Mouse (Mus musculus): ENCODE data around the gene Gtpbp3. TPM values are rescaled to one million over a fixed set of nuclear protein-coding genes. Genes with fewer than 3 reads are reported as not detected.

Gene Gtpbp3
- polyA plus RNA-seq, 1 experiment from 2014 or later: 4.8 TPM

DNA sequence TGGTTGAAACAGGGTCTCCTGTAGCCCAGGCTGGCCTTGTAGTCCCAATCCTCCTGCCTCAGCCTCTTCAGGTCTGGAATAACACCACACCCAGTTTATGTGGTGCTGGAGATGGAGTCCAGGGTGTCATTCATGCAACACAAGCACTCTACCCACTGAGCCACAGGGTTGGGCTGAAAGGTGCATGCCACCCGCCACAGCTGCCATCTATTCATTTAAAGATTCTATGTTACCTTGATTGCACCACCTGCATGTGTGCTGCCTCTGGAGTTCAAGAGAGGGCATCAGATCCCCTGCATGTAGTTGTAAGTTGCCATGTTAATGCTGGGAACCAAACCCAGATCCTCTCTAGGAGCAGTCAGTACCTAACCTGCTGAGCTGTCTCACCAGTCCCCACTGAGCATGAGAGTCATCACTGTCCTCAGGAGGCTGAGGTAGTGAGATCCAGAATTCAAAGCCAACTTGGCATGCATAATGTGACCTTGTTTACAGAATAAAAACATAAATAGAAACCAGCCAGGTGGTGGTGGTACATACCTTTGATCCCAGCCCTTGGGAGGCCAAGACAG lies 9.3 kb downstream of the Gtpbp3 start:
- WGBS (ENCODE audit: insufficient replicate concordance): 86% methylated on average over 1 of the region's 1 CpGs
- Histone ChIP-seq H3K9ac (ENCODE audit: low read depth, low read length) (no peak overlapping the region), H3K27me3 (ENCODE audit: control insufficient read depth, insufficient read depth, low read length) (no peaks in the 10 kb centered on the region), H3K4me1 (ENCODE audit: control insufficient read depth, insufficient read depth, low read length) (peaks cover 36% of the 10 kb centered on the region), H3K4me2 (no peak overlapping the region), H3K9me3 (replicated peaks; ENCODE audit: control insufficient read depth, low read length) (no peaks in the 10 kb centered on the region), H3K4me3 (ENCODE audit: low read depth, low read length) (no peak overlapping the region), H3K27ac (ENCODE audit: low read depth, low read length) (peak overlapping the region; percentile 82), H3K36me3 (ENCODE audit: control insufficient read depth, insufficient read depth, low read length) (peaks cover 11% of the 10 kb centered on the region)
- ATAC-seq (replicated peaks; ENCODE audit: insufficient number of reproducible peaks, low FRiP score, low TSS enrichment): no peak

DNA sequence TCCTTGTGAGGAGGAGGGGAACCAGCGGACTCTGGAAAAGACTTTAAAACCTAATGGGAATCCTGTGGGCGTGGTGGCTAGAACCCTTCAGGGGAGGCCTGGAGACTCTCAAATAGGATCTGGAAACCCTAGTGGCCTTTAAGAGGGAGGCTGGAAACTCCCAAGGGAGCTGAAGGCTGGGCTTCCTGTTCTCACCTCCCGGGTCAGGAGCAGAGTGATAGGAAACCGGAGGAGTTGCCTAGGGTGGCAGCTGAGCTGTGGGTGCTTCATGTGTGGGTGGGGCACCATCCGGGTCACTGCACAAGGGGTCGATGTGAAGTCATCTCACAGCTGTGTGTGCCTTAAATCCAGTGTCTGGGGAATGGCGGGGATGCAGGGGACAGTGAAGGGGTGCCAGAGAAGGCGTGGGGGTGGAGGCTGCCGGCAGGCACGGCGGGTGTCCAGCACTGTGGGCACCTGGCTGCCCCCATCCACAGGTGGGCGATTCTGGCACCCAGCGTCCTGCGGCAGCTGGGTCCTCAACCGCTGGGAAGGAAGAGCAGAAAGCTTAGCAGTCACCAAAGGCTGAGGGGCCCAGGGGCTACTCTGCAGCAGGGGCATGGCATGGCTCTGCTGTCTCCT lies 10.1 kb downstream of the Gtpbp3 start:
- ATAC-seq (replicated peaks; ENCODE audit: insufficient number of reproducible peaks, low FRiP score, low TSS enrichment): no peak
- 17% methylated on average over 15 of the region's 15 CpGs for WGBS (ENCODE audit: insufficient replicate concordance)
- Histone ChIP-seq H3K4me2 (peak overlapping the region; percentile 42), H3K27me3 (ENCODE audit: control insufficient read depth, insufficient read depth, low read length) (no peaks in the 10 kb centered on the region), H3K27ac (ENCODE audit: low read depth, low read length) (peak overlapping the region; percentile 82), H3K9ac (ENCODE audit: low read depth, low read length) (peak overlapping the region; percentile 43; the same call in 1 of the 2 replicates), H3K36me3 (ENCODE audit: control insufficient read depth, insufficient read depth, low read length) (peaks cover 3% of the 10 kb centered on the region; the same call in 1 of the 2 replicates), H3K4me1 (ENCODE audit: control insufficient read depth, insufficient read depth, low read length) (peaks cover 36% of the 10 kb centered on the region), H3K9me3 (replicated peaks; ENCODE audit: control insufficient read depth, low read length) (no peaks in the 10 kb centered on the region), H3K4me3 (ENCODE audit: low read depth, low read length) (no peak overlapping the region)

DNA sequence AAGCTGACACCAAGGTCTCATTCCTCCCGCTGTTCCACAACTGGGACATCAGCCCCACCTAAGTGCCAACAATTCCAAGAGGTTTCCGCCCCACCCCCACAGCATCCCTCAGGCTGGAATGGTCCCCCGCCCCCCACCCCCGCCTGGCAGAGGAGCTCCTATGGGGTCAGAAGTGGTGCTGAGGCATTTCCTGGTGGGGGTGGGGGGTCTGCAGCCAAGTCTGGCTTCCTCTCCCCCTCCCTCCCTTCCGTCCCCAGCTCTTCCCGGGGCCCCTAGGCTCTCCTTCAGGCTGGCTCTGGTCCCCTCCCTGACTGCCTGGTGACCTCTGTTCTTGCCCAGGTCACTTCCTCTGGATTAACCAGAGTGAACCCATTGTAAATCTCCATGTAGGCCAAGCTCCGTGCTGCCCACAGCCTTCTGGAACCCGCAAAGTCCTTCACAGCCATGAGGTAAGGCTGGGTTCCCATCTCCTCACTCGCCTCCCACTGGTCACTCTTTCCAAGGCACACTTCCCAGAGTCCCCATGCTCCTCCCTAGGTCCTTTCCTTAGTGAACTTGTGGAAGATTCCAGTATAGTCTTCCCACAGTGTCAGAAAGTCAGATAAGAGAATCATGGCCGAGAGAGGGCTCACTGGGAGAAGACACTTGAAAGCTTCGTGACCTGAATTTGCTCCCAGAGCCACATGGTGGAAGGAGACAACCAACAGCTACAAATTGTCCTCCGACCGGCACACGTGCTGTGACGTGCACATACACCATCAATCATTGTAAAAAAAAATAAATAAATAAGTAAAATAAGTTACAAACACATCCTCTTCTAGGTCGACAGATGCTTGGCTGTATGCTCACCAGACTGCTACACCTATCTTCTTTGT lies 11.2 kb downstream of the Gtpbp3 start:
- H3K4me3 ChIP-seq (ENCODE audit: low read depth, low read length): no peak overlapping the region
- no peaks in the 10 kb centered on the region for H3K27me3 ChIP-seq (ENCODE audit: control insufficient read depth, insufficient read depth, low read length)
- peak overlapping the region; percentile 82 for H3K27ac ChIP-seq (ENCODE audit: low read depth, low read length)
- peak overlapping the region; percentile 42 for H3K4me2 ChIP-seq
- peaks cover 36% of the 10 kb centered on the region for H3K4me1 ChIP-seq (ENCODE audit: control insufficient read depth, insufficient read depth, low read length)
- 23% methylated on average over 16 of the region's 16 CpGs for WGBS (ENCODE audit: insufficient replicate concordance)
- H3K9me3 ChIP-seq (replicated peaks; ENCODE audit: control insufficient read depth, low read length): no peaks in the 10 kb centered on the region
- no peak overlapping the region for H3K9ac ChIP-seq (ENCODE audit: low read depth, low read length)
- H3K36me3 ChIP-seq (ENCODE audit: control insufficient read depth, insufficient read depth, low read length): no peaks in the 10 kb centered on the region
- ATAC-seq (replicated peaks; ENCODE audit: insufficient number of reproducible peaks, low FRiP score, low TSS enrichment): peak; percentile 41; the same call in 1 of the 2 replicates

DNA sequence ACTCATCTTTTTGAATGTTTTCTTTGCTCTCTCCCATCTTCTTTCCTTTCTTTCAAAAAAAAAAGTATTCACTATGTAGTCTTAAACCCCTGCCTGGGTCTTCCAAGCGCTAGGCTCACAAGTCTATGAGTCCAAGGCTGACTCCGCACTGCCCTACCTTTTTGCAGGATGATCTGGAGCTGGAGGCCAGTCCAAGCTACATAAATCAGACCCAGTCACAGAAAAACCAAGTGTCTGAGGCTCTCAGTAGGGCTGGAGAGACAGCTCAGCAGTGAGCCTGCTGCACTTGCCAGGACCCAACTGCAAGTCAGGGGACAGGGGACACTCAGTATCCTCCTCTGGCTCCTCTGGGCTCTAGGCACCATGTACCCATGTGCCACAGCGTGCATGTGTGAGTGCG lies 16.4 kb downstream of the Gtpbp3 start:
- WGBS (ENCODE audit: insufficient replicate concordance): 85% methylated on average over 4 of the region's 4 CpGs
- H3K27me3 ChIP-seq (ENCODE audit: control insufficient read depth, insufficient read depth, low read length): peaks cover 40% of the 10 kb centered on the region
- ATAC-seq (replicated peaks; ENCODE audit: insufficient number of reproducible peaks, low FRiP score, low TSS enrichment): no peak

DNA sequence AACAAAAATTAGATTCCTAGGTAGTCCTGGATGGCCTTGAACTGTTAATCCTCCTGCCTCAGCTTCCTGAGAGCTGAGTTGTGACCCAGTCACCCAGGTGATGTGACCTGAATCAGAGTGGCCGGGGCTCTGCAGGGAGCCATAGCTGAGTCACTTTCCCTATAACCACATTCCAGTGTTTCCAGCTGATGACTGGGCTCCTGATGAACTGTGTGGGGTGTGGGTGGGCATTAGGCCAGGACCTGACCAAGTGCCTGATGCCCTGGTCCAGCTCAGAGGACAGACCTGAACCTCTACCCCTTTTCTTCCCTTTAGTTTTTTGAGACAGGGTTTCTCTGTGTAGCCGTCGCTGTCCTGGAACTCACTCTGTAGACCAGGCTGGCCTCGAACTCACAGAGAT lies 17.4 kb downstream of the Gtpbp3 start:
- ATAC-seq (replicated peaks; ENCODE audit: insufficient number of reproducible peaks, low FRiP score, low TSS enrichment): no peak
- Histone ChIP-seq H3K9me3 (replicated peaks; ENCODE audit: control insufficient read depth, low read length) (no peaks in the 10 kb centered on the region), H3K27me3 (ENCODE audit: control insufficient read depth, insufficient read depth, low read length) (peaks cover 41% of the 10 kb centered on the region), H3K4me1 (ENCODE audit: control insufficient read depth, insufficient read depth, low read length) (peaks cover 5% of the 10 kb centered on the region; the same call in 1 of the 2 replicates), H3K4me3 (ENCODE audit: low read depth, low read length) (no peak overlapping the region), H3K36me3 (ENCODE audit: control insufficient read depth, insufficient read depth, low read length) (no peaks in the 10 kb centered on the region), H3K9ac (ENCODE audit: low read depth, low read length) (no peak overlapping the region), H3K4me2 (no peak overlapping the region), H3K27ac (ENCODE audit: low read depth, low read length) (no peak overlapping the region)
- WGBS (ENCODE audit: insufficient replicate concordance): 86% methylated on average over 4 of the region's 4 CpGs

More for the DNA sequence above, 16.4 kb downstream of the Gtpbp3 start:
- Histone ChIP-seq H3K27ac (ENCODE audit: low read depth, low read length) (no peak overlapping the region), H3K4me2 (no peak overlapping the region), H3K4me1 (ENCODE audit: control insufficient read depth, insufficient read depth, low read length) (peaks cover 10% of the 10 kb centered on the region), H3K9me3 (replicated peaks; ENCODE audit: control insufficient read depth, low read length) (no peaks in the 10 kb centered on the region), H3K36me3 (ENCODE audit: control insufficient read depth, insufficient read depth, low read length) (no peaks in the 10 kb centered on the region), H3K9ac (ENCODE audit: low read depth, low read length) (no peak overlapping the region), H3K4me3 (ENCODE audit: low read depth, low read length) (no peak overlapping the region)

DNA sequence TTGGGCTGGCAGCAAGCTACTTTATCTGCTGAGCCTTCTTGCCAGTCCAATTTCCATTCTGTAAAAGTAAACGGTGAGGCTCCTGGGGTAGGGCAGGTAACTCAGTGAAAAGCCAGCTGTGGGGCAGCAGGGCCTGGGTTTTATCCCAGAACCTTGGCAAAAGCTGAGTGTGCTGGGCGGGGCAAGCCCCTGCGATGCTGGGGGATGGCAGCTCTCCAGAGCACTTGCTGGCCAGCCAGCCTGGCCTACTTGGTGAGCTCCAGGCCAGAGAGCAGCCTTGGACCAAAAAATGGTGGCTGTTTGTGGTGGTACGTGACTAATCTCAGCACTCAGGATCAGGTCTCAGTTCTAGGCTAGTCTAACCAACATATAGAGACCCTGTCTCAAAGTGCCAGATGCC lies 18.1 kb downstream of the Gtpbp3 start:
- H3K9me3 ChIP-seq (replicated peaks; ENCODE audit: control insufficient read depth, low read length): no peaks in the 10 kb centered on the region
- 76% methylated on average over 4 of the region's 4 CpGs for WGBS (ENCODE audit: insufficient replicate concordance)
- no peak overlapping the region for H3K9ac ChIP-seq (ENCODE audit: low read depth, low read length)
- H3K27ac ChIP-seq (ENCODE audit: low read depth, low read length): no peak overlapping the region
- H3K36me3 ChIP-seq (ENCODE audit: control insufficient read depth, insufficient read depth, low read length): no peaks in the 10 kb centered on the region
- no peak overlapping the region for H3K4me2 ChIP-seq
- peaks cover 5% of the 10 kb centered on the region; the same call in 1 of the 2 replicates for H3K4me1 ChIP-seq (ENCODE audit: control insufficient read depth, insufficient read depth, low read length)
- ATAC-seq (replicated peaks; ENCODE audit: insufficient number of reproducible peaks, low FRiP score, low TSS enrichment): no peak
- peaks cover 41% of the 10 kb centered on the region for H3K27me3 ChIP-seq (ENCODE audit: control insufficient read depth, insufficient read depth, low read length)
- H3K4me3 ChIP-seq (ENCODE audit: low read depth, low read length): no peak overlapping the region

DNA sequence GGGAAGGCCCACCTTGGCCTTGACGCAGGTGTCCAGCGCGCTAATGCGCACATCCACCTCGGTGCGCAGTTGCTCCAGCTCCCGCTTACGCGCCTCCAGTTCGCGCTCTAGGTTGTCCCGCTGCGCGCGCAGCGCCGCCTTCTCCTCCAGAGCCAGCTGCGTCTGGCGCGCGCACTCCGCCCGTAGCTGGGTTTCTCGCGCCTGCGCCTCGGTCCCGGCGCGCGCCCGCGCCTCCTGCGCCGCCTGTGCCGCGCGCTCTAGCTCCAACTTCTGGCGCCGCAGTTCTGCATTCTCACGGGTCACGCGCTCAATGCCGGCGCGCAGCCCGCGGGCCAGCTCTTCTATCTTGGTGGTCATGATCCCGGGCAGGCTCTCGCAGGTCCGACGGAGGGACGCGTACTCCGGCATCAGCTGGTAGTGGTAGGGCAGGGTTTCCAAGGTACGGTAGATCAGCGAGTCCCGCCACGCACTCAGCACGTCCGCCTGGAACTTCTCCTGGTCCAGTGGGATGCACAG lies 19.7 kb downstream of the Gtpbp3 start:
- Histone ChIP-seq H3K27ac (ENCODE audit: low read depth, low read length) (no peak overlapping the region), H3K9ac (ENCODE audit: low read depth, low read length) (0 out of 2 replicates have a peak overlapping the region, but pooled peaks have one; percentile 44), H3K4me1 (ENCODE audit: control insufficient read depth, insufficient read depth, low read length) (peaks cover 9% of the 10 kb centered on the region), H3K9me3 (replicated peaks; ENCODE audit: control insufficient read depth, low read length) (no peaks in the 10 kb centered on the region), H3K36me3 (ENCODE audit: control insufficient read depth, insufficient read depth, low read length) (no peaks in the 10 kb centered on the region), H3K4me3 (ENCODE audit: low read depth, low read length) (peak overlapping the region; percentile 48), H3K27me3 (ENCODE audit: control insufficient read depth, insufficient read depth, low read length) (peaks cover 48% of the 10 kb centered on the region), H3K4me2 (peak overlapping the region; percentile 86)
- WGBS (ENCODE audit: insufficient replicate concordance): 1% methylated on average over 60 of the region's 61 CpGs
- ATAC-seq (replicated peaks; ENCODE audit: insufficient number of reproducible peaks, low FRiP score, low TSS enrichment): peak; percentile 50

DNA sequence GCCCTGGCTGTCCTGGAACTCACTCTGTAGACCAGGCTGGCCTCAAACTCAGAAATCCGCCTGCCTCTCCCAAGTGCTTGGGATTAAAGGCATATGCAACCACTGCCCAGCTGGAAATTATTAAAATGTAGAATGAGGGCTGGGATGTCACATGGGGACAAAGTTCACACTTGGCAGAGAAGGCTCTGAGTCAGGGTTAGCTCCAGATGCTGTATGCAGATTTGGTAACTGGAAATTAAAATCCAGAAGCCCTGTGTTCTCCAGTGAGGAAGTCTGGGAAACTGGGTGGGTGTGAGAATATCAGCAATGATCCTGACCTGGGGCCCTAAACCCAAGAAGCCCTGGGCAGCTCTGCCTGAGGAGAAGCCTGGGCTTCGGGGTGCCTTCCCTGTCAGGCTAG lies 21.4 kb downstream of the Gtpbp3 start:
- no peaks in the 10 kb centered on the region for H3K36me3 ChIP-seq (ENCODE audit: control insufficient read depth, insufficient read depth, low read length)
- peaks cover 9% of the 10 kb centered on the region for H3K4me1 ChIP-seq (ENCODE audit: control insufficient read depth, insufficient read depth, low read length)
- H3K9me3 ChIP-seq (replicated peaks; ENCODE audit: control insufficient read depth, low read length): no peaks in the 10 kb centered on the region
- peak overlapping the region; percentile 49 for H3K4me2 ChIP-seq
- no peak overlapping the region for H3K9ac ChIP-seq (ENCODE audit: low read depth, low read length)
- peak overlapping the region; percentile 39 for H3K4me3 ChIP-seq (ENCODE audit: low read depth, low read length)
- WGBS (ENCODE audit: insufficient replicate concordance): 74% methylated on average over 2 of the region's 2 CpGs
- ATAC-seq (replicated peaks; ENCODE audit: insufficient number of reproducible peaks, low FRiP score, low TSS enrichment): no peak
- H3K27ac ChIP-seq (ENCODE audit: low read depth, low read length): no peak overlapping the region
- peaks cover 48% of the 10 kb centered on the region for H3K27me3 ChIP-seq (ENCODE audit: control insufficient read depth, insufficient read depth, low read length)
